Mouse (Mus musculus): ENCODE results near the gene Gapvd1.
"Not testable (repeated sequence)": the region's sequence is repeated elsewhere in the genome, so short reads cannot be mapped to it uniquely, and the experiment has no call there.

The Gapvd1 gene

GRCm38 (mm10) chr2:34754551-34755358 is at the start of gene Gapvd1:
Gene Gapvd1, minus strand, starts transcription at chr2:34755232.
- DNase-seq (ENCODE audit: extremely low read depth, low read depth), result no peak

GRCm38 (mm10) chr2:34804815-34805214 is 49.8 kb upstream of the Gapvd1 start:
- no peak for DNase-seq (ENCODE audit: extremely low read depth, low read depth)

GRCm38 (mm10) chr2:34804172-34804571 is 49.1 kb upstream of the Gapvd1 start:
- no peak for DNase-seq (ENCODE audit: extremely low read depth, low read depth)

GRCm38 (mm10) chr2:34803746-34804145 is 48.7 kb upstream of the Gapvd1 start:
- no peak for DNase-seq (ENCODE audit: extremely low read depth, low read depth)

DNA sequence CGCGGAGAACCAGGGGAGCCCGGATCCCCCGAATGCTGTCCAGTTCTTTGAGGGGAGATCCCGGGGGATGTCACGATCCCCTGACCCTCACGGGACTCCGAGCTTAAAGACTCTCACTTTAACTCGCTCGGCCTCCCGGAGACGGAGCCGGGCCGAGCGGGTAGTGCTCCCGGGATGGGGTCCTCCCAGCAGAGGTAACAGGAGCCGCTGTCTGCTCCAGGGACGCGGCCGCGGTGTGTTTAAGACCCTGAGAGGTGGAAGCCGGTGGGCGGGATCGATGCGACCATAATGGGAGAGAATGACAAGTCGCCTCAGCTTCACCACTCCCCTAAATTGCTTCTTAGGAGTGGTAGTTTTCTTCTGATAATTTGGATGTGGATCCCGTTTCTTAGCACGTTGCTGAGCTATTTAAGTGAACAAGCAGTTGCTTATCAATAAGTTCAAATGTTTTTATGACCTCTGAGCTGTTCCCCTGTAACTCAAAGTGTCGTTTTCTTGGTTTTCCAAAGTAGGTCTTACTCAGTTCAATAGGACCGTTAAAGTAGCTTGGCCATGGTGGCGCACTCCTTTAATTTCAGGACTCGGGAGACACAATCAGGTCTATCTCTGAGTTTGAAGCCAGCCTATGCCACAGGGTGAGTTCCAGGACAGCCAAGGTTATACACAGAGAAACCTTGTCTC is 47.7 kb upstream of the Gapvd1 start:
- DNase-seq (ENCODE audit: extremely low read depth, low read depth), result peak; percentile 57

- DNase-seq (ENCODE audit: extremely low read depth, low read depth), result peak; percentile 99
These were observed 46.8 kb upstream of the Gapvd1 start for GRCm38 (mm10) chr2:34801516-34802482.

GRCm38 (mm10) chr2:34800371-34800770 is 45.3 kb upstream of the Gapvd1 start:
- no peak for DNase-seq (ENCODE audit: extremely low read depth, low read depth)

DNA sequence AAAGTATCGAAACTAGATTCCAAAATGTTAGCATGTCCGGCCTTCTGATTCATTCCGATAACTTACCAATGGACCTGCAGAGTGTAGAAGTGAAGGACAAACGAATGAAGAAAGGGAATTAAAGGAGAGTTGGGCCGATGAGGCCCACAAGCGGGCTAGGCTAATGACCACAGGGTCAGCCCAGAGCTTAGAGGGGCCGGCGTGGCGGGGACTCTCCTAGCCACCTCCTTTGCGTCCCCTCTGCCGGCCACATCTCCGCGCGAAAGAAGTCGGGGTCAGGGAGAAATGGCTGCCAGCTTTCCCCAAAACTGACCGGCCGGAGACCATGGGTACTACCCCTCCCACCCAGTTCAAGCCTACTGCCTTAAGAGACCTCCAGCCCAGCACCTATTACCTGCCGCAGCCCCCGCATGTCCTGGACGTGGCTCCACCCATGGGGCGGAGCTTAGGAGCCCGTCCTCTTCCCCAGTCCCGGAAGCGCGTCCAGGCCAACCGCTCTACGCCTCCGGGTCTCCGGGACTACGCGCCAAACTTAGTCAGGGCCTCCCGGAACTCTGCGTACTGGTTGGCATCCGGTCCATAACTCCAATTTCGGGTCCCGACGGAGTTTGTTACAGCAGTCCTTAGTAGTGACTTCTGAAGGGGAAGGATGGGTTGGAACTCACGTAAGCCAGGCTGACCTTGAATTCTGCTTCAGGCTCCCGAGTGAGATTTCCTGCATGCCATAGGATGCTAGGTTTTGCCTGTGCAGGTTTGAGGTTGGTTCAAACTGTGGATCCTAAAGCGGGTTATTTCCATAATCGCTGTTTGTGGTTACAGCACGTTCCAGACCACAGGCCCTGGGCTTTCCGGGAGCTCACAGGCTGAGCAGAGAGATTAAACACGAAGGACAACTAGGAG is 44.6 kb upstream of the Gapvd1 start, which contains the start of gene Rabepk:
TSS of gene Rabepk (minus strand) at position 556 of the 900 bp plus-strand sequence.
- DNase-seq (ENCODE audit: extremely low read depth, low read depth), result peak; percentile 88

- DNase-seq (ENCODE audit: extremely low read depth, low read depth), result no peak
These were observed 40.4 kb upstream of the Gapvd1 start for GRCm38 (mm10) chr2:34795426-34795825.

- DNase-seq (ENCODE audit: extremely low read depth, low read depth), result no peak
These were observed 39.5 kb upstream of the Gapvd1 start for GRCm38 (mm10) chr2:34794511-34794910.

DNA sequence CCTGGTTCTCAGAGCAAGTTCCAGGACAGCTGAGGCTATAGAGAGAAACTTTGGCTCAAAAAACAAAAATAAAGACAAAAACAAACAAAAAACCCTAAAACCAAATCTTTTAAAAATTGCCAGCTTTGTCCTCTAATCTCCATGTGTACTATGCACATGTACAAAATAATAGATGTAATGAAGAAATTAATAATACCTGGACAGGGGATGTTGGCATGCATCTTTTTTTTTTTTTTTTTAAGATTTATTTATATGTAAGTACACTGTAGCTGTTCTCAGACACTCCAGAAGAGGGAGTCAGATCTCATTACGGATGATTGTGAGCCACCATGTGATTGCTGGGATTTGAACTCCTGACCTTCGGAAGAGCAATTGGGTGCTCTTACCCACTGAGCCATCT is 37.5 kb upstream of the Gapvd1 start:
- not testable (repeated sequence) for DNase-seq (ENCODE audit: extremely low read depth, low read depth)

DNA sequence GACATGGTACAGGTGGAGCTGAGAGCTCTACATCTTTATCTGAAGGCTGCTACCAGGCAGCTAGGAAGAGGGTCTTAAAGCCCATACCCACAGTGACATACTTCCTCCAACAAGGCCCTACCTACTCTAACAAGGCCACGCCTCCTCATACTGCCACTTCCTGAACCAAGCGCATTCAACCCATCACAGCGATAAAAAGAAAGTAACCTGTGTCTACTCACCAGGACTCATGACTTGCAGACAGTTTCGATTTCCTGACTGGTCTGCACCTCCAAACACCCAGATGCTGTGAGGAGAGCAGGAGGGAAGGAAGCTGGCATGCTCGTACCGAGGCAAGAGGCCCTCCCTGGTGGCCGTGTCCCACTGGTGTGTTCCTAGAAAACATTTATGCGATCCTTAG is 35.2 kb upstream of the Gapvd1 start:
- DNase-seq (ENCODE audit: extremely low read depth, low read depth), result no peak

DNA sequence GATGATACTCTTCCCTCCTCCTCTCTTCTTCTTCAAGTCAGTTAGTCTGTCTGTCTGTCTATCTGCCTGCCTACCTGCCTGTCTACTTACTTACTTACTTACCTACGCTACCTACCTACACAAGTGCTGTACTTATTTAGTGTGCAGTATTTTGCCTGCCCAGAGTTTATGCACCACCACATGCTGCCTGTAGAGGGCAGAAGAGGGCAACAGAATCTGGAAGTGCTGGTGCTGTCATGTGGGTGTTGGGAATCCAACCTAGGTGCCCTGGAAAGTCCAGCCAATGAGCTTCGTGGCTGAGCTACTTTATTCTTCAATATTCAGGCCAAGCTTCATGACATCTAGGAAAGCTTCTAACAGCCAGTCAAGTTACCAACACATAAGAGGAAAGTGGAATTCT is 29.1 kb upstream of the Gapvd1 start:
- no peak for DNase-seq (ENCODE audit: extremely low read depth, low read depth)

DNA sequence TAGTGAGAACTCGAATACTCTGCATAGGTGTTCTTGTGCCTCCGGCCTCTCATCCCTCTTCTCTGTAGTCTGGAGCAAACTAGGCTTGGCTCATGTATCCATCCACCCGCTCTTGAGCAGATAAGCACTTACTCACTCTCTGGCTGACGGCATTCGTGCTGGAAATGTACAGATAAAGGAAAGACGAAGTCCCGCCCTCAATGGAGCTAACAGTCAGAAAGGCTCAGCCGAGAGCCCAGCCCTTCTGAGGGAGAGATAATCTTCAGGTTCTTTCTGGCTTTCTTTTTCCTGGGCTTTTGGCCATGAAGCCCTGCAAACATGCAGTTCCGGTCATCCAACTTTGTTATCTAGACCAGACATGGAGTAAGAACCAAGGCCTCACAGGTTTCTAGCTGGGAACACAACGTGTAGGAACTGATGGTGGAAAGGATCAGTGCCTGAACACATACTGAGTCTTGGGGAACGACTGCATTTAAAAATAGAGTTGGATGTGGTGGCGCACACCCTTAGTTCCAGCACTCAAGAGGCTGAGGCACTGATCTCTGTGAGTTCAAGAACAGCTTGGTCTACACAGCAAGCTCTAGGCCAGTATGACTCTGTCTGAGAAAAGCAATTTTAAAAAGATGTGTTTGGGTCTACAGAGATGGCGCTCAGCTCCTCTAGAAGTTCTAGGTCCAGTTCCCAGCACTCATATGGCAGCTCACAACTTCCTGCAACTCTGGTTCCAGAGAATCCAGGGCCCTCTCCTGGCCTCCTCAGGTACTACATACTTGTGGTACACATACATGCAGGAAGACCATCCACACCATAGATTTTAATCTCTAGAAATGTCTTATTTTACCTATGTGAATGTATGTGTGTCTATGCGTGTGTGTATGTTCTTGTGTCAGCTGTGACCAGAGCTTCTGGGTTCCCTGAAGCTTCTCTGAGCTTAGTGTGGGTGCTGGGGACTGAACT is 28.3 kb upstream of the Gapvd1 start:
- peak; percentile 99 for DNase-seq (ENCODE audit: extremely low read depth, low read depth)

DNA sequence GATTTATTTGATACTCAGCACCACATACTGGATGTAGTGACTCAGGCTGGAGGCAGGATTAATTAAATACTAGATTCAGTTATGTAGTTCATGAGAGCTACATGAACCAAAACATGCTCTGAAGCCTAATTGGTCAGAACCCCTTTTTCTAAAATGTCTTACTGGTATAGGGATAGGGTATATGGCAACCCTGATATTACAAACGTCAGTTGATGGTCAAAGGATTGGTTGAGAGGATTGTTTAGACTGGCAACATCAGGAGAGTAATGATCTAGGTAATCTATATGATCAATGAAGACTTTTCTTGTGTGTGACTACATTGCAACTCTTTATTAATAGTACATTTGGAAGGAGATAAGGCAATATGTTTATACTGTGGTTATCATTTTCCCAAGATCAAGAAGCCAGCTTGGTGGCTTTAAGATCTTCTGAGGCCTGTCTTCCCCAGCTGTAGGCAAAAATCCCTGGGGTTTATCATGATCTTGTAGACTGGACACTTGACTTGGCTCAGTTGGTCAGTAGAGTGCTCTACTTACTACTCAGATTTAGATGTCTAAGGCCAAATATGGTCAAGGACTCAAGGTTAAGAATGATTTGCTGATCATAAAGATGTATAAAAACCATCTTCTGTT is 22.3 kb upstream of the Gapvd1 start:
- DNase-seq (ENCODE audit: extremely low read depth, low read depth), result no peak

DNA sequence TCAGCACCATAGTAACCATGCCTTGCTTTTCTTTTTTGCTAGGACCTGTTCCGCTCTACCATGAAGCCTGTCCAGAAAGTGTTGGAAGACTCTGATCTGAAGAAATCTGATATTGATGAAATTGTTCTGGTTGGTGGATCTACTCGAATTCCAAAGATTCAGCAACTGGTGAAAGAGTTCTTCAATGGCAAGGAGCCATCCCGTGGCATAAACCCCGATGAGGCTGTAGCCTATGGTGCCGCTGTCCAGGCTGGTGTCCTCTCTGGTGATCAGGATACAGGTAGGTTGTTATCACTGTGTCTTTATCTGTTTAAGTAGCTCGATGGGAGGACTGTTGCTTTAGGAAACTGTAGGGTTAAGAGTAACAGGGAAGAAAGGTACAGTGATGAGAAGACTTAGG is 19.5 kb upstream of the Gapvd1 start:
- DNase-seq (ENCODE audit: extremely low read depth, low read depth), result no peak

- no peak for DNase-seq (ENCODE audit: extremely low read depth, low read depth)
These were observed 18.6 kb upstream of the Gapvd1 start for GRCm38 (mm10) chr2:34773673-34774072.

DNA sequence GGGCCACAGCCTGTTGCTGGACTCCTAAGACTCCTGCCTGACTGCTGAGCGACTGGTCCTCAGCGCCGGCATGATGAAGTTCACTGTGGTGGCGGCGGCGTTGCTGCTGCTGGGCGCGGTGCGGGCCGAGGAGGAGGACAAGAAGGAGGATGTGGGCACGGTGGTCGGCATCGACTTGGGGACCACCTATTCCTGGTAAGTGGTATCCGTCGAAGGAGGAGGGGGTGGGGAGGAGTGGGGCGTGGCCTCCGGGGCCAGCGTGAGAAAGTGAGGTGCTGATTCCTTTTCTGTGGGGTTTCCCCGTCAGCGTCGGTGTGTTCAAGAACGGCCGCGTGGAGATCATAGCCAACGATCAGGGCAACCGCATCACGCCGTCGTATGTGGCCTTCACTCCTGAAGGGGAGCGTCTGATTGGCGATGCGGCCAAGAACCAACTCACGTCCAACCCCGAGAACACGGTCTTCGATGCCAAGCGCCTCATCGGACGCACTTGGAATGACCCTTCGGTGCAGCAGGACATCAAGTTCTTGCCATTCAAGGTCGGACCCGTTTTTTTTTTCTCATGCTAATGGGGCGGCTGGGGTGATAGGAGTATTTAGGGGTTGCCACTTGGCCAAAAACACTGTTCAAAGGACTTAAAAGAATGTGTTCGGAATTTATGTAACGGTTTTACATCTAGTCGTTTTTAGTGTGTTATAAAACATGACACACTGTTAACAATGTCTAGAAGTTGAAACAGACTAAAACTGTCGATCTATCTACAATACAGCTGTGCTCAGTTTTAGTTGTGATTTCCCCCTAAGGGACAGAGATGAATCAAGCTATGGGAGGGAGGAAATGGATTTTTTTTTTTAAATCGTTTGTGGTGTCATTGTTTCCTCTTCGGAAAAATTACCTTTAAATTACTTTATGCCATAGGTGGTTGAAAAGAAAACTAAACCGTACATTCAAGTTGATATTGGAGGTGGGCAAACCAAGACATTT is 17.5 kb upstream of the Gapvd1 start:
- DNase-seq (ENCODE audit: extremely low read depth, low read depth), result no peak

Measured in MEL-GATA-1-ER (cell line).